Mouse (Mus musculus) cerebellum, adult (tissue): ENCODE measurements around the gene Bik.

ENCODE experiments used
- ATAC-seq: cut with Nextera tagmentation; 2 replicates; pipeline ENCODE4 v1.9.2; 2017; ENCODE audit warnings: mild to moderate bottlenecking, moderate library complexity, mixed read lengths; ENCODE audit not compliant: insufficient number of reproducible peaks, low FRiP score, low TSS enrichment

The Bik gene

GRCm38 (mm10) chr15:83539905-83540304, 13.2 kb downstream of the Bik start:
- ATAC-seq = no peak

GRCm38 (mm10) chr15:83541647-83542287, 15.1 kb downstream of the Bik start:
- no peak for ATAC-seq

- ATAC-seq = no peak
These were observed 19.4 kb downstream of the Bik start for GRCm38 (mm10) chr15:83546029-83546428.

GRCm38 (mm10) chr15:83547144-83547543, 20.5 kb downstream of the Bik start:
- ATAC-seq = no peak

- no peak for ATAC-seq
These were observed 23.5 kb downstream of the Bik start for GRCm38 (mm10) chr15:83550137-83550536.

GRCm38 (mm10) chr15:83553831-83554230, 27.2 kb downstream of the Bik start:
- no peak for ATAC-seq

- peak; percentile 83 for ATAC-seq
These were observed 28.7 kb downstream of the Bik start for GRCm38 (mm10) chr15:83555161-83555974.

- no peak for ATAC-seq
These were observed 34.3 kb downstream of the Bik start for GRCm38 (mm10) chr15:83560941-83561477.

GRCm38 (mm10) chr15:83562626-83563270, 36.1 kb downstream of the Bik start:
- ATAC-seq = no peak

GRCm38 (mm10) chr15:83563327-83563856, 36.7 kb downstream of the Bik start, which contains the start of the genes Tspo and Mcat:
Gene Tspo (plus strand): TSS chr15:83563592.
Gene Mcat (minus strand): TSS chr15:83563787.
- no peak for ATAC-seq

- ATAC-seq = no peak
These were observed 37.4 kb downstream of the Bik start for GRCm38 (mm10) chr15:83563857-83564651.

- no peak for ATAC-seq
These were observed 38.8 kb downstream of the Bik start for GRCm38 (mm10) chr15:83565434-83565833.

- no peak for ATAC-seq
These were observed 39.3 kb downstream of the Bik start for GRCm38 (mm10) chr15:83566006-83566405.

- no peak for ATAC-seq
These were observed 41.1 kb downstream of the Bik start for GRCm38 (mm10) chr15:83567728-83568127.

- ATAC-seq = no peak
These were observed 41.9 kb downstream of the Bik start for GRCm38 (mm10) chr15:83568544-83568943.

- no peak for ATAC-seq
These were observed 43.0 kb downstream of the Bik start for GRCm38 (mm10) chr15:83569682-83570081.

GRCm38 (mm10) chr15:83570641-83571040, 44.0 kb downstream of the Bik start:
- no peak for ATAC-seq

GRCm38 (mm10) chr15:83571636-83572035, 45.0 kb downstream of the Bik start:
- no peak for ATAC-seq

- no peak for ATAC-seq
These were observed 45.5 kb downstream of the Bik start for GRCm38 (mm10) chr15:83572132-83572531.

GRCm38 (mm10) chr15:83573606-83574005, 46.9 kb downstream of the Bik start:
- no peak for ATAC-seq
